Mouse (Mus musculus) G1E-ER4 (cell line): ENCODE measurements around the gene Etl4. TPM values are rescaled to one million over a fixed set of nuclear protein-coding genes. Genes with fewer than 3 reads are reported as not detected.

ENCODE experiments used
- GATA1 ChIP-seq: IDR thresholded peaks from one replicate; pipeline ENCODE4 v1.8.0; 2012; ENCODE audit warnings: low read length, inconsistent platforms
- polyA plus RNA-seq: library from polyadenylated mRNA; stranded (reverse); fragments of >175 nt; gene quantifications from 2 replicates; pipeline ENCODE4 v1.2.3, GENCODE M21; 2012

Gene Etl4
- polyA plus RNA-seq, 1 experiment, result not detected

DNA sequence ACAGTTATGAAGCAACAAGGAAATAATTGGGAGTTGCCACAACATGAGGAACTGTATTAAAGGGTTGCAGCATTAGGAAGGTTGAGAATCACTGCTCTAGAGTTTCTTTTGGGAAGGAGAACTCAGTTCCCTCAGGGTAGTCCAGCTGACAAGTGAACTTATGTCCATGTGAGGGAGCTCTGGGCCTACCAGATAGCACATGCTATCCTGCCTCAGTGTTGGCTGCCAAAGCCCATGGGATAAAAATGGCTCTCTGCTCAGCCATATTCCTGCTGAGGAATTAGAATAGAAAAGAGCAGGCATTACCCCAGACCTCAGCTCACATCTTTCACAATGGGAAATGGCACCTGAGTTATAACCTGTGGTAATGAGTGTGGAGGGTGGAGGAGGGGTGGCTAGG, 916.7 kb downstream of the Etl4 start:
- TF ChIP-seq GATA1, result no peak

GRCm38 (mm10) chr2:20830882-20831281, 921.3 kb downstream of the Etl4 start:
- no peak for TF ChIP-seq GATA1

GRCm38 (mm10) chr2:20831608-20832406, 922.2 kb downstream of the Etl4 start:
- TF ChIP-seq GATA1, result no peak

DNA sequence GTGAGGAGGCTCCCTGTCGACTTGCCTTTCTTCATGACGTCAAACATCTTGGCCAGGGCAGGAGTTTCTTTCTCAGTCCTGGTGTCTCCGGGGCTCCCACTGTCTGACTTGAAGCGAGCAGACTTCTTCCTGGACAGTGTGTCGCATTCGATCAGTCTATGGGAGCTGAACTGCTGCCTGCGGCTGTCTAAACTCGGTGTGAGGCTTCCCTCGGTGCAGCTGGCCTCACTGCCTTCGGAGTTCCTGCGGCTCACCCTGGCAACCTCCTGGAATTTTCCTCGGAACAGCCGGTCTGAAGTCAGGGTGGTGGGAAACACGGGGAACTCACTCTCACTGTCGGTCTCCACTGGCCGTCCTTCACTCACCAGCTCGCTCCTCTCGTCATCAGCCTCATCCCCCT, 939.8 kb downstream of the Etl4 start:
- TF ChIP-seq GATA1, result no peak
